Mouse (Mus musculus) liver, embryonic 11.5 days (tissue): Measurements from ENCODE around the gene Pcbp3. TPM values are rescaled to one million over a fixed set of nuclear protein-coding genes. Genes with fewer than 3 reads are reported as not detected.

ENCODE experiments used
- ATAC-seq: fragments of 200-750 bp; cut with Nextera tagmentation; replicated peaks from 2 replicates; pipeline ENCODE4 v1.8.0; 2017; ENCODE audit warnings: moderate number of reproducible peaks, mild to moderate bottlenecking, moderate TSS enrichment, moderate library complexity; ENCODE audit not compliant: low FRiP score
- DNase-seq: peaks from one replicate; pipeline ENCODE4 v3.0.0-alpha.2; 2017; ENCODE audit warnings: low spot score
- H3K27ac ChIP-seq: fragments of 300-500 bp; sonication (generic); 2 replicates; pipeline ENCODE4 v1.5.1; 2014; ENCODE audit warnings: mild to moderate bottlenecking, low read depth, low read length, control low read depth
- H3K27me3 ChIP-seq: fragments of 300-500 bp; sonication (generic); replicated peaks from 2 replicates; pipeline ENCODE4 v1.6.1; 2014; ENCODE audit warnings: low read length, mixed read lengths; ENCODE audit not compliant: control insufficient read depth, insufficient read depth
- H3K36me3 ChIP-seq: fragments of 300-500 bp; sonication (generic); 2 replicates; pipeline ENCODE4 v1.6.1; 2014; ENCODE audit warnings: mild to moderate bottlenecking, low read length, moderate library complexity, mixed read lengths; ENCODE audit not compliant: control insufficient read depth, insufficient read depth
- H3K4me1 ChIP-seq: fragments of 300-500 bp; sonication (generic); replicated peaks from 2 replicates; pipeline ENCODE4 v1.6.1; 2014; ENCODE audit warnings: low read length, mixed read lengths; ENCODE audit not compliant: control insufficient read depth, insufficient read depth
- H3K4me2 ChIP-seq: fragments of 300-500 bp; sonication (generic); 2 replicates; pipeline ENCODE4 v1.6.1; 2014; ENCODE audit warnings: mild to moderate bottlenecking, control low read depth, moderate library complexity
- H3K4me3 ChIP-seq: fragments of 300-500 bp; sonication (generic); 2 replicates; pipeline ENCODE4 v1.5.1; 2014; ENCODE audit warnings: low read depth, low read length, control low read depth
- H3K9ac ChIP-seq: fragments of 300-500 bp; sonication (generic); 2 replicates; pipeline ENCODE4 v1.6.1; 2014; ENCODE audit warnings: low read depth, low read length, control low read depth
- H3K9me3 ChIP-seq: fragments of 300-500 bp; sonication (generic); 2 replicates; pipeline ENCODE4 v1.6.1; 2016; ENCODE audit warnings: low read length, inconsistent platforms, mixed read lengths; ENCODE audit not compliant: control insufficient read depth
- WGBS: fragments of 180-500 bp; shearing (Covaris S2); extraction: QIAGEN DNeasy Blood & Tissue Kit; methylation state at CpG from one replicate; pipeline ENCODE4 v1.1.7; 2014; 5-methylcytosine and 5-hydroxymethylcytosine counted together
- polyA plus RNA-seq: library from polyadenylated mRNA; unstranded; fragments of >200 nt; fragmentation: Nextera tagmentation; extraction: Ambion mirVana; gene quantifications from 2 replicates; pipeline ENCODE4 v1.2.1, GENCODE M21; 2014

The Pcbp3 gene
- polyA plus RNA-seq, result 9.6 and 10.7 TPM in 2 replicates

GRCm38 (mm10) chr10:76961790-76962489 lies at the start of gene Pcbp3:
Pcbp3 (minus strand) TSS chr10:76961887.
- no peaks in the 10 kb centered on the region for H3K9me3 ChIP-seq
- DNase-seq, result peak; percentile 91
- H3K36me3 ChIP-seq, result no peaks in the 10 kb centered on the region
- H3K27me3 ChIP-seq, result peaks cover 4% of the 10 kb centered on the region; the same call in 1 of the 2 replicates
- H3K4me2 ChIP-seq, result peak within 1 kb of the TSS; percentile 92
- peak within 1 kb of the TSS; percentile 71 for H3K9ac ChIP-seq
- no peak within 1 kb of the TSS for H3K27ac ChIP-seq
- H3K4me1 ChIP-seq, result peaks cover 6% of the 10 kb centered on the region
- WGBS, result 3% methylated on average over 62 of the region's 62 CpGs
- H3K4me3 ChIP-seq, result peak within 1 kb of the TSS; percentile 58
- peak; percentile 96 for ATAC-seq

GRCm38 (mm10) chr10:77008698-77009097 lies 47.0 kb upstream of the Pcbp3 start:
- H3K9me3 ChIP-seq, result no peaks in the 10 kb centered on the region
- DNase-seq (no peak), ATAC-seq (no peak)
- no peak overlapping the region for H3K9ac ChIP-seq
- 77% methylated on average over 3 of the region's 3 CpGs for WGBS
- no peak overlapping the region for H3K4me2 ChIP-seq
- H3K27me3 ChIP-seq, result no peaks in the 10 kb centered on the region
- H3K27ac ChIP-seq, result no peak overlapping the region
- H3K36me3 ChIP-seq, result no peaks in the 10 kb centered on the region
- H3K4me1 ChIP-seq, result peaks cover 6% of the 10 kb centered on the region; the same call in 1 of the 2 replicates
- no peak overlapping the region for H3K4me3 ChIP-seq

GRCm38 (mm10) chr10:77008109-77008561 lies 46.4 kb upstream of the Pcbp3 start:
- Histone ChIP-seq H3K4me3 (no peak overlapping the region), H3K27ac (no peak overlapping the region), H3K27me3 (no peaks in the 10 kb centered on the region), H3K4me2 (no peak overlapping the region), H3K9me3 (no peaks in the 10 kb centered on the region), H3K9ac (no peak overlapping the region), H3K4me1 (peaks cover 6% of the 10 kb centered on the region; the same call in 1 of the 2 replicates), H3K36me3 (no peaks in the 10 kb centered on the region)
- DNase-seq (no peak), ATAC-seq (no peak)
- WGBS, result 49% methylated on average over 9 of the region's 9 CpGs

- DNase-seq, result no peak
- no peak overlapping the region for H3K4me3 ChIP-seq
- ATAC-seq, result peak; percentile 41; the same call in 1 of the 2 replicates
- no peaks in the 10 kb centered on the region for H3K36me3 ChIP-seq
- H3K9ac ChIP-seq, result no peak overlapping the region
- H3K27me3 ChIP-seq, result no peaks in the 10 kb centered on the region
- no peak overlapping the region for H3K27ac ChIP-seq
- peaks cover 6% of the 10 kb centered on the region; the same call in 1 of the 2 replicates for H3K4me1 ChIP-seq
- no peaks in the 10 kb centered on the region for H3K9me3 ChIP-seq
- 53% methylated on average over 8 of the region's 8 CpGs for WGBS
- no peak overlapping the region for H3K4me2 ChIP-seq
Measured at GRCm38 (mm10) chr10:77007433-77008108, 45.9 kb upstream of the Pcbp3 start.

- H3K36me3 ChIP-seq, result no peaks in the 10 kb centered on the region
- DNase-seq (no peak), ATAC-seq (no peak)
- no peak overlapping the region for H3K4me3 ChIP-seq
- peaks cover 6% of the 10 kb centered on the region; the same call in 1 of the 2 replicates for H3K4me1 ChIP-seq
- no peak overlapping the region for H3K4me2 ChIP-seq
- WGBS, result 48% methylated on average over 7 of the region's 7 CpGs
- H3K9me3 ChIP-seq, result no peaks in the 10 kb centered on the region
- H3K27me3 ChIP-seq, result no peaks in the 10 kb centered on the region
- H3K27ac ChIP-seq, result no peak overlapping the region
- no peak overlapping the region for H3K9ac ChIP-seq
Measured at GRCm38 (mm10) chr10:77004936-77005335, 43.2 kb upstream of the Pcbp3 start.

GRCm38 (mm10) chr10:76997759-76998513 lies 36.2 kb upstream of the Pcbp3 start:
- no peaks in the 10 kb centered on the region for H3K36me3 ChIP-seq
- DNase-seq, result no peak
- H3K9ac ChIP-seq, result no peak overlapping the region
- H3K27ac ChIP-seq, result no peak overlapping the region
- no peaks in the 10 kb centered on the region; the same call in 1 of the 2 replicates for H3K4me1 ChIP-seq
- WGBS, result 71% methylated on average over 17 of the region's 17 CpGs
- no peaks in the 10 kb centered on the region for H3K27me3 ChIP-seq
- ATAC-seq, result no peak
- no peak overlapping the region for H3K4me2 ChIP-seq
- no peak overlapping the region for H3K4me3 ChIP-seq
- H3K9me3 ChIP-seq, result no peaks in the 10 kb centered on the region

GRCm38 (mm10) chr10:76992456-76992855 lies 30.8 kb upstream of the Pcbp3 start:
- ATAC-seq, result no peak
- no peak for DNase-seq
- H3K27me3 ChIP-seq, result no peaks in the 10 kb centered on the region
- H3K27ac ChIP-seq, result no peak overlapping the region
- 43% methylated on average over 3 of the region's 3 CpGs for WGBS
- H3K9me3 ChIP-seq, result no peaks in the 10 kb centered on the region
- H3K4me1 ChIP-seq, result no peaks in the 10 kb centered on the region
- H3K4me3 ChIP-seq, result no peak overlapping the region
- H3K4me2 ChIP-seq, result no peak overlapping the region
- H3K9ac ChIP-seq, result no peak overlapping the region
- no peaks in the 10 kb centered on the region for H3K36me3 ChIP-seq

GRCm38 (mm10) chr10:76988586-76988985 lies 26.9 kb upstream of the Pcbp3 start:
- Histone ChIP-seq H3K4me1 (no peaks in the 10 kb centered on the region), H3K36me3 (no peaks in the 10 kb centered on the region), H3K9ac (no peak overlapping the region), H3K27me3 (no peaks in the 10 kb centered on the region), H3K4me2 (no peak overlapping the region), H3K27ac (no peak overlapping the region), H3K4me3 (no peak overlapping the region), H3K9me3 (no peaks in the 10 kb centered on the region)
- no peak for ATAC-seq
- DNase-seq, result no peak
- 88% methylated on average over 5 of the region's 5 CpGs for WGBS
